Mouse (Mus musculus) embryo, embryonic 9.5 days (tissue): ENCODE measurements around the gene Myo9a.
"Not testable (repeated sequence)": the region's sequence is repeated elsewhere in the genome, so short reads cannot be mapped to it uniquely, and the experiment has no call there.

ENCODE experiments used
- DNase-seq: peaks from one replicate; pipeline ENCODE4 v3.0.0-alpha.2; 2017; ENCODE audit errors: extremely low spot score

The Myo9a gene

DNA sequence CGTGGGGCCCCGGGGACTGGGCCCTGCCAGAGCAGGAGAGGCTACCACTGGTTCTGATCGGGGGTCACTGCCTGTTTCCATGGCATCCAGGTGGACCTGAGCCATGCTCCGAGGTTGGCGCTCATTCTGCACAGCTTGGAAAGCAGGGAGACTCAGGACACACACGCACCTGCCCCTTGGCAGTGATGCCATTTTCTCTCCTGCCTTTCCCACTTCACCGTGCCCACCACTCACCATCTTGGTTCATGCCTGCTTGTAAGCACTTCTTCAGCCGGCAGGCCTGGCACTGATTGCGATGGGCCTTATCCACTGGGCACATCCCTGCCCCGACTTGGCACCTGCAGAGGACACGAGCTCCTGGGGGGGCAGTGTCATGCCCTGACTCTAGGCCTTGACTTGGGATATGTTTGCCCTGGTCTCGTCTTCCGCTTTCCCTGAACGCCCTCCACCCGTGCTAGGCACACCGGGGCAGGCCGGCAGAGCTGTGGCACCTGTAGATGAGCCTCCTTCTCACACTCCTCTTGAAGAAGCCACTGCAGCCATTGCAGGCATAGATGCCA is 198.1 kb downstream of the Myo9a start:
- no peak for DNase-seq

- no peak for DNase-seq
Observed at GRCm38 (mm10) chr9:59949511-59949910, 198.8 kb downstream of the Myo9a start.

GRCm38 (mm10) chr9:59949981-59950380 is 199.3 kb downstream of the Myo9a start:
- DNase-seq: no peak

DNA sequence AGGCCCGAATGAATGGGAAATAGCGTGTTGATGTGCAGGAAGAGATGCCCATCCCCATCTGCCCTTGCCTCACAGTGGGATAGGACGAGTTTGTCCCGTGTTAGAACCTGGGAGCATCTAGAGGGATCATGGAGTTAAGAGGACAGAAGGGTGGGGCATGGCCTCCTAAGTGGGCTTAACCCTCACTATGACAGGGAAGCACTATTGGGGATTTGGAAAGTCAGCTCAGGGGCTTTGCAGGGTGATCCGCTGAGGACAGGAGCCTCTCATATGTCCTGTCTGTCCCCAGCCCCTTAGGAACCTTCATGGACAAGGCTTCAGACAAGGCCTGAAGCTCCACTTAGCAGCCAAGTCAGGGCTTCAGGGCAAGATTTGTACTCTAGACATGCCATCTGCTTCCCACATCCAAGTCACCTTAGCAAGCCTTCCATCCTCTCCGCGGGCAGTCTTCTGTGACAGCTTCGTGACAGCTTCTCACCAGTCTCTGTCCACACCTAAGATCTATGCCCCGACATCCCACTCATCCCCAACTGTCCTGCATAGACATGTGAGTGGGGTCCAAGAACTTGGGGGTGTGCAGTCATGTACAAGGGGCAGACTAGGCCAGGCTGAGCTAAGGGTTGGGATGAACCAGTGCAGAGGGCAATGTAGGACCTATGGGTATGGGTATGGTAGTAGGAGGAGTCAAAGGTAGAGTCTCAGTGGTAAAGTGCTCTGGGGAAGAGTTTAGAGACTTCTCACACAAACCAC is 200.5 kb downstream of the Myo9a start:
- DNase-seq: no peak

DNA sequence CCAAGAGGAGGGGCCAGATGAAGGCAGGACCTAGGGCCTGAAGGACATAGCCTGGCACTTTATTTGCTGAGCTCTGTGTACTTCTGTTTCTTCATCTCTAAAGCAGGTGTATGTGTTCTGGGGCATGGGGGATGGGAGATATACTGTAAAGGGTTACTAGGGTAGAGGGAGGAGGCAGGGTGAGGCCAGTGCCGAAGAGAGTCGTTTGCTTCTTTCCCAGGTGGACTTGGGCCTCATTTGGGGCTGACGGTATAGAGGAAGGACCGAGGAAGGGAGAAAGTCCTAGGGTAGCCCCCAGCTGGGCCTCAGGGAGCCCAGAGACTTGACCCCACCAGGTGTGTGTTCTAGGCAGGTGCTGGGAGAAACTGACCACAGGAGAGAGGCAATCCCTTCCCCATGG is 201.2 kb downstream of the Myo9a start:
- no peak for DNase-seq

DNA sequence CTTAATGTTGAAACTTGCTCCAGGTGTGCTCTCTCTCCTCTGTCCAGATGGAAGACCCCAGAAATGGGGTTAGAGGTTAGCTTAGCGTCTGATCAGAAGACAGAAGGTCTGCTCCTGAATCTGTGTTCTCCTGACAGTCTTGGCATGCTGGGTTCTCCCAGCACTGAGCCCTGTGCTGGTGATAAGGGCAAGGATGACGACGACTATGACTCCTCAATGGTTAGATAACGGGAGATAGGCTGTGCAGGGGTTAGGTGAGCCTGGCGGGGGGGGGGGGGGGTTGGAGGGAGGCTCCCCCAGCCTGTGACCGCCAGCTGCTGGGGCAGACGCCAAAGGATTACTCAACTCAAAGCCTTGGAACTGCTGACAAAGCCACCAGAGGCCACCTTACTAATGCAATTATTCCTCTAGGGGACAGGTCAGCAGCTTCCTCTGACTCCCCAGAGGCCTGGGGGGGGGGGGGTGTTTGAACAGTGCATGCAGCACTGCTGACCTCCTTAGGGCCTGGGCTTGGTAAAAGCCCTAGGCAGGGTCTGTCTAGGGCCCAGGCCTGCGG is 201.9 kb downstream of the Myo9a start:
- DNase-seq: no peak

- no peak for DNase-seq
Observed at GRCm38 (mm10) chr9:59953556-59953955, 202.9 kb downstream of the Myo9a start.

DNA sequence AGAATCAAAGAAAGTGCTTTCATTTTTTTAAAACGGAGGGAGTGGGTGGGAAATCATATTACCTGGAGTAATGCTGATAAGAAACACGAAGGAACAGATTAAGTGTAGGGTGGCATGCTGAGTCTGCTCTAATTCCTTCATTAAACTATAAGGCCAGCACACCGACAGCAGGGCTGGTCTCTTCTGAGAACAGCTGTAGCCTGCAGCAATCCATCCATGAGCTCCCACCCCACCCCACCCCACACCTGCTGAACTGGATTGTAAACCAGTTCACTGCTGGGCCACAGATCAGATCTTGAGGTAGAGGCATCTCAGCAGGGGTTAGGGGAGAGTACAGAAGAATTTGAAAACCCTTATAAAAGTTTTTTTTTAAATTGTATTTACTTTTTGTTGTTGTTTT is 204.5 kb downstream of the Myo9a start:
- no peak for DNase-seq

DNA sequence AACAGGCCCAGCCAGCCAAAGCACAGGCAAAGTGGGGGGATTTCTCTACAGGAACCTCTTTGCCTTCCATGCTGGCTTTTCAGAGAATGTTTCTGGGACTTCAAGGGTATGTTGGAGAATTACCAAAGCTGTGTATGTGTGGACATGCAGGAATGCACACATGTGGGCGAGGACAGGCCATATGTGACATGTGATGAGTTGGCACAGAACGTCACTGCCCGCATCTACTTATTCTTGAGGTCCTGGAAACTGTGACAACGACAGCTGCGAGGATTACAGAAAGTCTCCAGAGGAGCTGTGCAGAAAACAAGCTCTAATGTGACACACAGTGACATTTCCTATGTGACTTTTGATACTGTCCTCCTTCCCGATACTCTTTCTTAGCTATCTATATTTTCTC is 205.0 kb downstream of the Myo9a start:
- DNase-seq: no peak

- no peak for DNase-seq
Observed at GRCm38 (mm10) chr9:59956496-59956895, 205.8 kb downstream of the Myo9a start.

- DNase-seq: not testable (repeated sequence)
Observed at GRCm38 (mm10) chr9:59958115-59958514, 207.4 kb downstream of the Myo9a start.

GRCm38 (mm10) chr9:59959276-59959675 is 208.6 kb downstream of the Myo9a start:
- peak; percentile 94 for DNase-seq

GRCm38 (mm10) chr9:59960559-59960958 is 209.9 kb downstream of the Myo9a start, which contains the start of gene Nr2e3:
Gene Nr2e3 (minus strand): TSS chr9:59960659.
- DNase-seq: no peak

DNA sequence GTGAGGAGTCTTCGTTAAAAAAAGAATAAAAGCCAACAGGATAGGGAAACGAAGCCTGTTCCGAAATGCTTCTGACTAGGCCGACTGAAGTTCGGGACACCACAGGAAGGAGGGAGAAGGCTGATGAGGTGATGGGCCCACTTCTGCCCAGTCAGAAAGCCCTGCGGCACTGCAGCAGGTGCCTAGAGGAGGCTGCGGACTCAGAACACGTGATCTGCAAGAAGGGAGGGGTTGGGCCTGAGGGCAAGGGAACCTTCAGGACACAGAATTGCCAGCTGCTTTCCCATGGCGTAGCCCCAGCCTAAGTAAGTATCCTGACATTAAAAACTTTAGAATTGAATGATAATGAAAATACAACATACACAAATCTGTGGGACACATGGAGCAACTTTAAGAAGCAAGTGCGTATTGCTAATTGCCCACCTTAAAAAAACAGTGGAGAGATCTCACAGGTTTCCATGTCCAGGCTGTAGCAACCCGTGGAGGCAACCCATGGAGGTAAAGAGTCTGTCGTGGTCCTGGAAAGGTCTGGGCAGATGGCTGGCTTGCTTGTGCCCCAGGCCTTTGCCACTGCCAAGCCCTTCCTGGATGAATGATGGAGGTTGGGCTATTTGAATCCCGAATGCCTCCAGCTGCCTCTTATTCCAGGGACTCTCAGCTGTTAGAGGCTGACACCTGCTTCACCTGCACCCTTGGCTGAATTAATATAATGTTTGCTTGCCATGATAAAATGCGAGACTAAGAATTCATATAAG is 210.7 kb downstream of the Myo9a start:
- no peak for DNase-seq

DNA sequence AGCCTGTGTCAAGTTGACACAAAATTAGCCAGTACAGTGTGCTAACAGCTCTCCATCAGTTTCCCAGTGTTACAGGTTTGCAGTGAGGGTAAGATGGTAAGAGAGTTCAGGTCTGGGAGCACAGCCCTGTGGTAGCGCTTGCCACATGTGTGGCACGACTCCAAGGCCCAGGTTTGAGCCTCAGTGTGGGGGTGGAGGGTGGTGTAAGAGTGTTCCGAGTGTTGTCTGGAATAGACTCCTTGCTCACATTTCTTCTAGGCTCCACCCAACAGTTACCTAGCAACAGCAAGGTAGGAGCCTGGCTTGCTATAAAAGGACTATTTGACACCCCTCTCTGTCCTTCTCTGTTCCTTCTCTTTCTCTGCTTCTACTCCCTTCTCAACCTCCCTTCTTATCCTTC is 213.7 kb downstream of the Myo9a start:
- no peak for DNase-seq

DNA sequence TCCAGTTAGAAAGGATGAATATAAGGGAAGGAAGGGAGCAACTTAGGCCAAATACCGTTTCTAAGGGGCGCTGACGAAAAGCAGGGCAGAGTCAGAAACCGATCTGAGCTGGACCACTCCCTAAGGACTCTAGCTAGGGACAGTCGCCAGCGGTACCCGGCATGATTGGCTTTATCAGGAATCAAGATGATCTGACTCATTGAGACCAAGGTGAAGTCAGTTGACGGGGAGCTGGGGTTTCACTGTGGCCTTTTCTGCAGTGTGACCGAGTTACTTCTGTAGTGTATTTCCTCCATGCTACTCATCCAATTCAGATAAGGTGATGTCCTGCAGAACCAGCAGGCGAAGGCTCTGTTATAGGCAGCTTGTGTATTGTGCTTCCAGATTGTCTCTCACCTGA is 214.3 kb downstream of the Myo9a start:
- no peak for DNase-seq

GRCm38 (mm10) chr9:59969383-59969782 is 218.7 kb downstream of the Myo9a start:
- peak; percentile 61 for DNase-seq

- no peak for DNase-seq
Observed at GRCm38 (mm10) chr9:59971263-59971662, 220.6 kb downstream of the Myo9a start.
